Mouse (Mus musculus) myocyte (in vitro differentiated cells): ENCODE data around the gene Tespa1. TPM values are rescaled to one million over a fixed set of nuclear protein-coding genes. Genes with fewer than 3 reads are reported as not detected.

Experiments
- H3K27me3 ChIP-seq: one replicate; pipeline ENCODE4 v1.6.1; 2011; ENCODE audit not compliant: control insufficient read depth, insufficient read depth, insufficient read length
- H3K36me3 ChIP-seq: one replicate; pipeline ENCODE4 v1.6.1; 2011; ENCODE audit not compliant: control insufficient read depth, insufficient read depth
- H3K4me2 ChIP-seq: one replicate; pipeline ENCODE4 v1.6.1; 2011; ENCODE audit warnings: low read depth, control low read depth
- H3K4me3 ChIP-seq: one replicate; pipeline ENCODE4 v1.5.1; 2011; ENCODE audit warnings: mild to moderate bottlenecking, control low read depth, moderate library complexity
- H3K79me2 ChIP-seq: one replicate; pipeline ENCODE4 v1.6.1; 2011; ENCODE audit not compliant: control insufficient read depth, insufficient read depth
- H3ac ChIP-seq: one replicate; pipeline ENCODE4 v1.6.1; 2011; ENCODE audit not compliant: control insufficient read depth, insufficient read length
- CEBPB ChIP-seq: IDR thresholded peaks from 2 replicates; pipeline ENCODE4 v1.6.1; 2011; ENCODE audit warnings: mild to moderate bottlenecking, moderate library complexity; ENCODE audit not compliant: poor library complexity, insufficient read depth, severe bottlenecking
- E2F4 ChIP-seq: IDR thresholded peaks from one replicate; pipeline ENCODE4 v1.6.1; 2011; ENCODE audit warnings: mild to moderate bottlenecking, control low read depth, moderate library complexity; ENCODE audit not compliant: insufficient read depth
- MAX ChIP-seq: IDR thresholded peaks from one replicate; pipeline ENCODE4 v1.6.1; 2011; ENCODE audit warnings: low read depth, mild to moderate bottlenecking, control low read depth
- MYOD1 ChIP-seq, 3 experiments: IDR thresholded peaks; one replicate each; pipeline ENCODE4 v1.6.1; 2011; ENCODE audit warnings: control low read depth in 2 of 3, low read depth in 2 of 3, mild to moderate bottlenecking in 2 of 3, moderate library complexity in 1 of 3; ENCODE audit not compliant: insufficient read length in 2 of 3, control insufficient read depth in 1 of 3
- MYOG ChIP-seq, 3 experiments: IDR thresholded peaks; one replicate each; pipeline ENCODE4 v1.6.1; 2011; ENCODE audit warnings: control low read depth in 2 of 3, low read depth in 2 of 3, mild to moderate bottlenecking in 2 of 3; ENCODE audit not compliant: insufficient read length in 2 of 3, control insufficient read depth in 1 of 3, insufficient read depth in 1 of 3
- POLR2A ChIP-seq: IDR thresholded peaks from one replicate; pipeline ENCODE4 v1.6.1; 2011; ENCODE audit warnings: low read depth, mild to moderate bottlenecking, control low read depth, moderate library complexity; ENCODE audit not compliant: insufficient read length
- POLR2AphosphoS2 ChIP-seq: IDR thresholded peaks from one replicate; pipeline ENCODE4 v1.6.1; 2011; ENCODE audit warnings: low read depth, control low read depth; ENCODE audit not compliant: insufficient read length
- REST ChIP-seq: IDR thresholded peaks from one replicate; pipeline ENCODE4 v1.6.1; 2011; ENCODE audit warnings: mild to moderate bottlenecking, control low read depth, moderate library complexity; ENCODE audit not compliant: insufficient read depth, insufficient read length
- SRF ChIP-seq: IDR thresholded peaks from one replicate; pipeline ENCODE4 v1.6.1; 2011; ENCODE audit warnings: low read depth; ENCODE audit not compliant: control insufficient read depth, insufficient read length
- TCF12 ChIP-seq: IDR thresholded peaks from one replicate; pipeline ENCODE4 v1.6.1; 2011; ENCODE audit warnings: mild to moderate bottlenecking, control low read depth; ENCODE audit not compliant: poor library complexity, insufficient read depth, severe bottlenecking
- TCF3 ChIP-seq: IDR thresholded peaks from one replicate; pipeline ENCODE4 v1.6.1; 2011; ENCODE audit warnings: low read depth, control low read depth; ENCODE audit not compliant: insufficient read length
- USF1 ChIP-seq: IDR thresholded peaks from one replicate; pipeline ENCODE4 v1.6.1; 2011; ENCODE audit warnings: low read depth, mild to moderate bottlenecking, control low read depth, moderate library complexity
- polyA plus RNA-seq: library from polyadenylated mRNA; unstranded; fragments of >200 nt; fragmentation: generic; extraction: Trizol; gene quantifications from one replicate; pipeline ENCODE4 v1.2.1, GENCODE M21; 2012; ENCODE audit warnings: missing spikeins

Tespa1 gene
- polyA plus RNA-seq, result not detected

- Histone ChIP-seq H3K4me2 (no peak within 1 kb of the TSS), H3ac (no peak within 1 kb of the TSS), H3K4me3 (no peak within 1 kb of the TSS), H3K36me3 (no peaks in the 10 kb centered on the region), H3K27me3 (no peaks in the 10 kb centered on the region), H3K79me2 (no peaks in the 10 kb centered on the region)
- no peak for TF ChIP-seq MYOD1 (IDR thresholded peaks at IDR 0.05; ENCODE audit: control insufficient read depth in 1 of 3, insufficient read length in 2 of 3, low read depth in 2 of 3)
- TF ChIP-seq POLR2AphosphoS2, result no peak
- TF ChIP-seq SRF, result no peak
- TF ChIP-seq POLR2A, result no peak
- TF ChIP-seq USF1, result no peak
- TF ChIP-seq REST, result no peak
- no peak for TF ChIP-seq MYOG (IDR thresholded peaks at IDR 0.05; ENCODE audit: control insufficient read depth in 1 of 3, insufficient read depth in 1 of 3, insufficient read length in 2 of 3, low read depth in 2 of 3)
- TF ChIP-seq CEBPB, result no peak
- TF ChIP-seq E2F4, result no peak
- TF ChIP-seq MAX, result no peak
- TF ChIP-seq TCF12, result no peak
- TF ChIP-seq TCF3, result no peak
Measured at GRCm38 (mm10) chr10:130322637-130323036, at the start of gene Tespa1. Tespa1 (plus strand) TSS chr10:130322870.

DNA sequence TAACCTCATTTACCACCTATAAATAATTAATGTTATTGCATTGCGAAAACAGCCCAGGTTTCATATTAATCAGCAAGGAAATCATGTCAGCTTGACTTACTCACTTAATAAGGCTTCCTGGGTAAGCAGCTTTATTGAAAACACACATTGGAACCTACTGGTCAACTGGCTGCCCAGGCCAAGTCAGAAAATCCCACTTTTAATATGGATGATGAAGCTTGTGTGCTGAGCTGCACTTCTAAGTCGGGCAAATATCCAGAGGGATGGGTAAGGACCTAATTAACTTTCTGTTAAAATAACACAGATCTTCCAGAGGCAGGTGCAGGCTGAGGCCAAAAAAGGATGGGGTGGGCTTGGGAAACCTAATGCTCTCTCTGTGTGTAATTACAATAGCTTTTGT is 46.9 kb upstream of the Tespa1 start:
- no peaks in the 10 kb centered on the region for H3K79me2 ChIP-seq

GRCm38 (mm10) chr10:130276496-130276895 is 46.2 kb upstream of the Tespa1 start:
- Histone ChIP-seq H3K27me3 (no peaks in the 10 kb centered on the region), H3K4me2 (no peak overlapping the region), H3ac (no peak overlapping the region), H3K36me3 (no peaks in the 10 kb centered on the region), H3K4me3 (no peak overlapping the region), H3K79me2 (no peaks in the 10 kb centered on the region)
- TF ChIP-seq MYOD1 (IDR thresholded peaks at IDR 0.05; ENCODE audit: control insufficient read depth in 1 of 3, insufficient read length in 2 of 3, low read depth in 2 of 3) (no peak), MAX (no peak), E2F4 (no peak), SRF (no peak), USF1 (no peak), TCF12 (no peak), POLR2AphosphoS2 (no peak), CEBPB (no peak), POLR2A (no peak), MYOG (IDR thresholded peaks at IDR 0.05; ENCODE audit: control insufficient read depth in 1 of 3, insufficient read depth in 1 of 3, insufficient read length in 2 of 3, low read depth in 2 of 3) (no peak), TCF3 (no peak), REST (no peak)

More for the DNA sequence above, 46.9 kb upstream of the Tespa1 start:
- no peaks in the 10 kb centered on the region for H3K27me3 ChIP-seq
- TF ChIP-seq POLR2AphosphoS2 (no peak), MYOD1 (IDR thresholded peaks at IDR 0.05; ENCODE audit: control insufficient read depth in 1 of 3, insufficient read length in 2 of 3, low read depth in 2 of 3) (no peak), TCF3 (no peak), TCF12 (no peak), MAX (no peak), USF1 (no peak), E2F4 (no peak), SRF (no peak), POLR2A (no peak), CEBPB (no peak), REST (no peak), MYOG (IDR thresholded peaks at IDR 0.05; ENCODE audit: control insufficient read depth in 1 of 3, insufficient read depth in 1 of 3, insufficient read length in 2 of 3, low read depth in 2 of 3) (no peak)
- H3K36me3 ChIP-seq, result no peaks in the 10 kb centered on the region
- H3K4me3 ChIP-seq, result no peak overlapping the region
- H3K4me2 ChIP-seq, result no peak overlapping the region
- H3ac ChIP-seq, result no peak overlapping the region

DNA sequence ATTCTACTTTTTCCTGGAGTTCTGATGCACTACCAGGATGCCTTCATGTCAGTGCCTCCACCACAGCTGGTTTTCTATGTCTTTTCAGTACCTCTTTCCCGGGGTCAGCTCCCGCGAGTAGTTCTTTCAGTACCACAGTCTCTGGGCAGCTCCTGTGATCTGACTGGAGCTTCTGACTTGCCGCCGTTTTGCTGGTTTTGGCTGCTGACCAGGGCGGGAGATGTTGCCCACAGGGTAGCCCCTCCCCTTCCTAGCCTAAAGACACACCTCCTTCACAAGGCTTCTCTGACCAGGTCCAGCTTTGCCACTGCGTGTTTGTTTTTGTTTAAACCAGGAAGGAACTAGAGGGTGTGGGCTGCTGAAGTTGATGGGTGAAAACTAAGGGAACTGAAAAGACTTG is 42.6 kb upstream of the Tespa1 start, which contains the start of gene Neurod4:
Gene Neurod4 (minus strand): TSS at position 175 of the 400 bp plus-strand sequence.
- TF ChIP-seq REST (peak; percentile 50), E2F4 (no peak)

DNA sequence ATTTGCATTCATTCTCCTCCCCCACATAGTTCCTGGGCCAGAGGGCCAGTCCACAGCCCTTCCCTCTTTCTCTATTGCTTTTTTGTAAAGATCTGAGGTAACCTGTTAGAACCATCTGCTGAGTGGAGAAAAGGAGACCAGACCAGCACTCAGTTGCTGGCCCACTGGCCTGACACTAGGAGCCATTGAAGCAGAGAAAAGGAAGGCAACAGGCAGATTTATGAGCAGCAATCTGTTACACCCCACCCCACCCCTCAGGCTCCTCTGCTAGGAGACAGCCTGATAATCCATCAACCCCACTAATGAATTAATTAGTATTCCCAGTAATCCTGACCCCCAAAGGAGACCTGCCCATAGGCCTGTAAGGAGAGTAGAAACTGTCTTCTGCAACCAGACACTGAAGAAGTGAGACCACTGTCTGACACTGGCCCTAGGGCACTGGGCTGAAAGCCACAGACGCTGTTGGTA is 40.7 kb upstream of the Tespa1 start:
- H3K36me3 ChIP-seq, result no peaks in the 10 kb centered on the region
- H3K27me3 ChIP-seq, result no peaks in the 10 kb centered on the region
- no peak overlapping the region for H3K4me2 ChIP-seq
- no peak overlapping the region for H3ac ChIP-seq
- TF ChIP-seq TCF12 (no peak), USF1 (no peak), POLR2AphosphoS2 (no peak)
- H3K4me3 ChIP-seq, result no peak overlapping the region
- no peaks in the 10 kb centered on the region for H3K79me2 ChIP-seq

More for the DNA sequence above, 42.6 kb upstream of the Tespa1 start, which contains the start of gene Neurod4:
- Histone ChIP-seq H3K79me2 (no peaks in the 10 kb centered on the region), H3K27me3 (no peaks in the 10 kb centered on the region), H3K4me3 (no peak within 1 kb of the TSS), H3K4me2 (no peak within 1 kb of the TSS), H3ac (no peak within 1 kb of the TSS), H3K36me3 (no peaks in the 10 kb centered on the region)
